Mouse (Mus musculus) cerebellum, adult 2 months (tissue): ENCODE data around the gene Arhgef25.

Source experiments
- CTCF ChIP-seq: fragments of 200-500 bp; IDR thresholded peaks from 2 replicates; pipeline ENCODE4 v1.5.1; 2011; ENCODE audit warnings: low read depth, mild to moderate bottlenecking, control low read depth, low read length, moderate library complexity, borderline replicate concordance; ENCODE audit not compliant: insufficient read depth
- POLR2A ChIP-seq: fragments of 200-500 bp; IDR thresholded peaks from 2 replicates; pipeline ENCODE4 v1.6.1; 2011; ENCODE audit warnings: low read length, control low read depth, borderline replicate concordance; ENCODE audit not compliant: insufficient read depth

- TF ChIP-seq POLR2A (no peak), CTCF (no peak)
Observed at GRCm38 (mm10) chr10:127189651-127190381, at the start of gene Arhgef25.
